Mouse (Mus musculus) left cerebral cortex, postnatal 14 days (tissue): ENCODE results near the gene Ccdc121. TPM values are rescaled to one million over a fixed set of nuclear protein-coding genes. Genes with fewer than 3 reads are reported as not detected.
A peak's percentile ranks its signal among the peaks of the same experiment; 100 is the strongest.

Experiments used
- DNase-seq, 2 experiments: peaks; one replicate each; pipeline ENCODE4 v3.0.0; 2021 to 2022; ENCODE audit warnings: low spot score in 2 of 2, mixed read lengths in 1 of 2
- intact Hi-C: fragments of 180-260 bp; cut with DNase I; formaldehyde crosslinking; loops from one replicate; pipeline ENCODE4 v1.15.1; 2025
- long read RNA-seq, 2 experiments: library from polyadenylated mRNA; stranded (forward); transcript quantifications; one replicate each; pipeline ENCODE4 v2.0.0; 2021
- total RNA-seq, 2 experiments: library from RNA; stranded (reverse); gene quantifications; 2 replicates each; pipeline ENCODE4 v1.2.3; 2021

The Ccdc121 gene
- total RNA-seq, result under 1 TPM; 0.20 to 0.23 TPM
- long read RNA-seq, experiment 1, result 0 reads
- long read RNA-seq, experiment 2, result 0 reads

GRCm38 (mm10) chr1:181511307-181511706 lies at the start of gene Ccdc121:
TSS of gene Ccdc121 (minus strand) at chr1:181511451.
- intact Hi-C loops, result no loop called here
- DNase-seq, result no peak

GRCm38 (mm10) chr1:181560325-181560724 lies 49.1 kb upstream of the Ccdc121 start:
- intact Hi-C loops, result no loop called here
- DNase-seq, result no peak

DNA sequence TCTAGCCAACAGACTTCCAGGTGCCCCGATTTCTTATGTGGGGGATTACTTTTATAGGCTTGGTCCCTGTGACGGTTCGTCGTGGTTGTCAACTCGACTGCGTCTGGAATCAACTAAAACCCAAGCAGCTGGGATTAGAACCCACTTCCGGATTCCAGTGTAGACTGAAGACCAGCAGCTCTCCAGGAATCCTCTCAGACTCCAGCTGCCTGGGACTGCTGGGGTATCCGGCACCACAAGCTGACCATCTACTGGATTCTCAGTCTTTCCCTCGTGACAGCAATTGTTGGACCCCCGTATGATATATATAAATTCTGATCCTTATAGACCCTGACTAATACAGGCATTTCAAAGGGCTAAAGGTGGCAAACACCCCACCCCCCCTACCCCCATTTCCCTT lies 48.4 kb upstream of the Ccdc121 start:
- intact Hi-C loops, result no loop called here
- no peak for DNase-seq

GRCm38 (mm10) chr1:181555475-181555874 lies 44.2 kb upstream of the Ccdc121 start:
- intact Hi-C loops, result no loop called here
- no peak for DNase-seq

GRCm38 (mm10) chr1:181552533-181553410 lies 41.5 kb upstream of the Ccdc121 start:
- intact Hi-C loops, result no loop called here

DNA sequence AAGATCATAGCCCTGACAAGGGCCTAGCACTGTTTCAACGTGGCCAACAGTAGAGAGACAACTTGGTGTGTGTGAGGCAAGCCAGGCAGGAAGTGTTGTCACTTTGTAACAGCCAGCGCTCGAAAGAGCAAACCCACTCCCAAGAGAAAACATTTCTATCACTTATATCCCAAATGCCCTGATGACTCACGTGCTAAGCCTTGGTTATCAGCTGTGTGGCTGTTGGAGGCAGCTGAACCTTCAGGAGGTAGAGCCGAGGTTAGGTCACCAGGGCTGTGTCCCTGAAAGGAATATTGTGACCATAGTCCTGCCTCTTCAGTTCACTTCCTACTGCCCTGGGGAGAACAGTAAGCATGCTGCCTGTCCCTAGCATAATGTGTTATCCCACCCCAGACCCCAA lies 39.6 kb upstream of the Ccdc121 start:
- intact Hi-C loops, result no loop called here
- DNase-seq, result no peak

More at GRCm38 (mm10) chr1:181552533-181553410, 41.5 kb upstream of the Ccdc121 start:
- DNase-seq, result peak; percentile 33 to 46

GRCm38 (mm10) chr1:181549987-181550386 lies 38.7 kb upstream of the Ccdc121 start:
- peak; percentile 29 to 82 for DNase-seq
- intact Hi-C loops, result loop anchor here (5.0 kb wide), 3 partner anchors 67 to 278 kb away; no protein-coding TSS in a partner anchor

DNA sequence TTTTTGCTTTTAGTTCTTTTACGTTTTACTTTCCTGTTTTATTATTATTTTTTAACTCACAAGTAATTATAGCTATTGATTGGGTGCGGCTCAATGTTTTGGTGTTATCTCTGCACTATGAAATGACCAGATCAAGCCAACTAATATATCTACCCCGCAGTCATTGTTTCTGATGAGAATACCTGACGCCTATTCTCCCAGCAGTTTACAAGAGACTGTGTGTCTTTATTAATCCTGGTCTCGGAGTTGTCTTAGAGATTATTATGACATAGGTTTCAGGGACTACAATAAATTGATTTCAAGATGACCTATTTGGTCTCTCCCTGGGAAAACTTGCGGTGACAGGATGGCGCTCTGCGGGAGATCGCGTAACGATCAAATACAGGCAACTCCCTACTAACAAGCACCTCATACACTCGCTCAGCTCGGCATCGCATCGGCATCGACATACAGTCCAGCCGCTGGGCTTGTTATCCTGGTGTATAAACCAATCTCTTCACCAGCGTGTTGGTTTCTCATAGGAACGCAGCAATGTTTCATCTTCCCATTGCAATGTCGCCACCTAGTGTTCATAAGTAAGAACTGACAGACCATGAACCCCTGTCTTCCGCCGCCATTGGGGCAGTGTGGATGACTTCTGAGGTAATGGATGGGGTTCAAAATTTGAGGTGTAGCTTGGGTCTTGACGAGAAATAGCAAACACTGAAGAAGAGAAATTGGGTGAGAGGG lies 34.0 kb upstream of the Ccdc121 start:
- intact Hi-C loops, result loop anchor here (5.0 kb wide), 3 partner anchors 72 to 273 kb away; no protein-coding TSS in a partner anchor
- peak; percentile 78 to 80 for DNase-seq

GRCm38 (mm10) chr1:181543711-181544383 lies 32.6 kb upstream of the Ccdc121 start:
- no peak for DNase-seq
- intact Hi-C loops, result no loop called here

DNA sequence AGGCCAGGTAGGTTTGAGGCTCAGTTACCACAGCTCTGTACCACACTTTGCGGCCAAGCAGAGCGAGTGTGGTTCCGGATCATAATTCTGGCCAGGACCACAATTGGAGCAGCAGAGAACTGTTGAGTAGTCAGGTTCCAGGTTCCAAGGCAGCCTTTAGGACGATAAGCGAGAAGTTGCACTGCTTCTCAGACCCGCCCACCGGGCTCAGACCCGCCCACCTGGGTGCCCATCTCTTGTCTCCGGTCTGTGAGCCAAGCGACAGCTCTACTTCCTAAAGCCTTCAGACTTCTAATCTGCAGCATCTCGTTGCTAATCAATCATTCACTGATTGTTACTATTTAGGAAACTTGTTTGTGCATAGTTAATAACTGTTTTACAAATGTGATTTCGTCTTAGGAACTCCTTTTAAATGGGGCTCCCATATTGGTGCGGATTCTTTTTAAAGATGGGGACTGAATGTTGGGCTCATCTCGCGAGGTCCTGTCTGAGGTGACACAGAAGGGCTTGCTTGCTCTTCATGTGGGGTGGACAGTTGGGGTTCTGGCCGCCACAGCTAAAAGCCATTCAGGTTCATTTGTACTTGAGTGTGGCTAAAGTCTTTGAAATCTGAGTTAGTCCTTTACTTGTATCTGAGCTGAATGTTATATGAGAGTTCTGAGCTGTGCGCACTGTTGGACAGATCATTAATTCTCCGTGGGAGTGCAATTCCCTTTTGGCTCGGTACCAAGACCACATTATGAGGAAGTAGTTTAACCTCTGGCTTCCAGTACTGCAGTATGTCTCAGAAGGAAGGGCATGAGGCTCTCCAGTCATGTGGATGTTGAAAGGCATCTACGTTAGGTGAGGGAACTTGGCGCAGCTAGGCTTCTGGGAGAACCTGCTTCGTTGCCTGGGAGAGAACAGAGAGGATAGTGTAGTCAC lies 28.9 kb upstream of the Ccdc121 start:
- no peak for DNase-seq
- intact Hi-C loops, result loop anchor here (5.0 kb wide), 2 partner anchors 73 to 158 kb away; no protein-coding TSS in a partner anchor

DNA sequence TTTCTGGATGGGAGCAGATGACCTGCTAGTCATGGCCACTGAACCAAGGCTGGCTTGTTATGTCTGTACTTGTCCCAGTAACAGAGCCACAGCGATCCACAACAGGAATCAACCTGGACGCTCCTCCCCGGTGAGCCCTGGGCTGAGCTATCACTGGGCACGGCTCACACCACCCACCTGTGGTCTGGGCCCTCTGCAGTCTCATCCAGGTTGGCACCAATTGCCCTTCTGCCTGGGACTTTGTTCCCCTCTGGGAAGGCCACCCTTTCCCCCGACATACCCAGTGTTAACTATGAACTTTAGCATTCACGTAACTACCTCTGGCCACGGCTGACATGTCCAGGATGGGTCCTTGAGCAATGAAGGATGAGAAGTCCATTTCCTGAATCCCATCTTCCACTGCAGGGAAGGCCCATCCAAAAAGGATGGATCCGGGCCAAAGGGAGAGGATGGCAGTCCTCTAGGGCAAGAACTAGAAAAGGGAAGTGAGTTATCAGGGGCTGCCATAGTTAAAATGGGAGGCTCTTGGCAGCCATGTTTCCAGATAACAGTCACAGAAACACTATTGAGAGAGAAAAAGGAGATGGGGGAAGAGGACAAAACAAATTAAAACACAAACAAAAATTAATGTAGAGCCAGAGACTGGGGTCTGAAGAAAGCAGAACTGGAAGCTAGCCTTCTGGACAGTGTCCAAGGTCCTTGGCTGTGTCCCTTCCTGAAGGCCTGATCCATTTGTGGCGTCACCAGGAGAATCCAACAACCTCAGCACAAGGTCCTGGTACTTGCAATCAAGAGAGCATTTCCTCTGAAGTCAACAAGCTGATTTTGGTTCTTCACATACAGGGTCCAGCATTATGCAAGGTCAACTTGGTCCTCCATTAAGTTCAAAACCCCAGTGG lies 26.6 kb upstream of the Ccdc121 start:
- intact Hi-C loops, result loop anchor here (5.0 kb wide), 2 partner anchors 71 to 156 kb away; no protein-coding TSS in a partner anchor
- no peak for DNase-seq

GRCm38 (mm10) chr1:181535165-181535873 lies 24.1 kb upstream of the Ccdc121 start:
- peak; percentile 46 to 82 for DNase-seq
- intact Hi-C loops, result loop anchor here (5.0 kb wide), 2 partner anchors 68 to 153 kb away; no protein-coding TSS in a partner anchor

GRCm38 (mm10) chr1:181529368-181529767 lies 18.1 kb upstream of the Ccdc121 start:
- DNase-seq, result peak in 1 of 2 experiments; percentile 68
- intact Hi-C loops, result no loop called here

- intact Hi-C loops, result no loop called here
- DNase-seq, result no peak
Measured at GRCm38 (mm10) chr1:181525996-181526395, 14.7 kb upstream of the Ccdc121 start.

DNA sequence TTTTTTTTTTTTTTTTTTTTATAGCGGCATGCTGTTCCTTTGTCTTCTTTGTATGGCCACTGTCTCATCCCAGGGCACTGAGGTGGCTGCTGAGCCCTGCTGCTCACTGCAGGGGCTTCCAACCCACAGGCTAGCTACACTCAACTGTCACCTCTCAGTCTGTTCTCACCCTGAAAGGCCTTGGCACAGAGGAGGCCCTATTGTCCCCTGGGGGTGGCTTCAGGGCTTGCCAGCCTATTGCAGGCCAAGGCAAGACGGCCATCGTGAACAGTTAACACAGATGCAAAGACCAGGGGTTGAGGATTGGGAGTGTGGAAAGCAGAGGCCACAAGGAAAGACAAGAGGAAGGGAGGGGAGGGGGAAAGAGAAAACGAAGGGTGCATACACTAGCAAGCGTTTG lies 12.6 kb upstream of the Ccdc121 start:
- no peak for DNase-seq
- intact Hi-C loops, result no loop called here

- intact Hi-C loops, result no loop called here
- no peak for DNase-seq
Measured at GRCm38 (mm10) chr1:181521401-181522091, 10.3 kb upstream of the Ccdc121 start.
